Comparison of ENCODE assay signal across 18 mouse cellular contexts in the genomic region with DNA sequence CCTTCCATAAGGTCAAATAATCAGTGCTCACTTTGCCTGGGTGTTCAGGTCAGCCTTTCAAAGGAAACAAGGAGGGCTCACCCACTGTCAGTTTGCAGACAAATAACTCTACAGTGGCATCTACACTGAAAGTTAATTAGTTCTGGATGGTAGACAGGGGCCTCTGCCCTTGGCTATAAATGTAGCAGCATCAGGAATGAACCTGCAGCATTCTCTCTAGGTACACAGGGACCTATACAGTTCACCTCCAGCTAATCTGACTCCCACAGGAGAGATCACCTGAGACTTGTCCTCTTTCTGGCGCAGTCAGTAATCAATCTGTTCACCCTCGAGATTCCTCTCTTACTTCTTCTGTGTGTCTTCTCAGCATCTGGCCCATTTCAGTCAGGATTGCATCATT.
A peak's percentile ranks its signal among the peaks of the same experiment; 100 is the strongest.
DNase-seq lines count a peak whose midpoint lies in the region; ATAC-seq and TF ChIP-seq lines count a peak whose summit lies in the region.
"Had no signal": no experiment of that assay in that cellular context is flagged by ENCODE, and none has a peak within 500 bp of the region (broad histone marks: within the 10 kb centered on the region; RNA-seq: fewer than 3 reads in every experiment).

No protein-coding gene starts in this region.

- peak; percentile 7 for DNase-seq in hindbrain, postnatal 0 days (ENCODE audit: low spot score)
- no peak for DNase-seq in hindbrain, embryonic 10.5 days (ENCODE audit: low spot score)
- DNase-seq in kidney, postnatal 0 days (ENCODE audit: low spot score), result peak; percentile 44
- no peak for DNase-seq in kidney, postnatal 36 days
- peak; percentile 1 for DNase-seq in forelimb bud, embryonic 11.5 days (ENCODE audit: low read depth, low spot score)
- DNase-seq in layer of hippocampus, postnatal 10 days (ENCODE audit: low spot score in 2 of 2), result no peak
- DNase-seq: adrenal gland, adult 8-10 months; adrenal gland, postnatal 36 days; cerebellum, adult 2 months; cerebellum, postnatal 10 days; forebrain, postnatal 0 days; gastrocnemius, postnatal 36 days; heart, adult 11 months; heart, postnatal 36 days had no signal

- H3K4me3 ChIP-seq in hindbrain, postnatal 0 days (ENCODE audit: low read length), result no peak overlapping the region
- no peak overlapping the region for H3K4me3 ChIP-seq in hindbrain, embryonic 10.5 days
- no peak overlapping the region for H3K4me3 ChIP-seq in kidney, postnatal 0 days (replicated peaks; ENCODE audit: low read depth, low read length)
- H3K4me3 ChIP-seq: embryonic facial prominence, embryonic 12.5 days; forebrain, embryonic 13.5 days; heart, embryonic 13.5 days; intestine, embryonic 15.5 days had no signal

- WGBS in hindbrain, postnatal 0 days, result 78% methylated on average over 2 of the region's 2 CpGs
- whole genome bisulfite sequencing in hindbrain, embryonic 10.5 days, result 73% methylated on average over 2 of the region's 2 CpGs
- 40% methylated on average over 2 of the region's 2 CpGs for WGBS in kidney, postnatal 0 days

- no peaks in the 10 kb centered on the region for H3K36me3 ChIP-seq in hindbrain, postnatal 0 days (ENCODE audit: insufficient read depth, low read length)
- H3K36me3 ChIP-seq in hindbrain, embryonic 10.5 days, result no peaks in the 10 kb centered on the region
- no peaks in the 10 kb centered on the region for H3K36me3 ChIP-seq in kidney, postnatal 0 days (ENCODE audit: insufficient read depth, low read length)
- H3K36me3 ChIP-seq: embryonic facial prominence, embryonic 12.5 days; heart, embryonic 13.5 days; intestine, embryonic 15.5 days had no signal

- H3K4me2 ChIP-seq in hindbrain, postnatal 0 days (ENCODE audit: low read depth, low read length), result no peak overlapping the region
- H3K4me2 ChIP-seq in kidney, postnatal 0 days (ENCODE audit: low read length), result no peak overlapping the region
- H3K4me2 ChIP-seq: embryonic facial prominence, embryonic 12.5 days; forebrain, embryonic 13.5 days; heart, embryonic 13.5 days; intestine, embryonic 15.5 days had no signal

- H3K27ac ChIP-seq in hindbrain, postnatal 0 days, result no peak overlapping the region
- H3K27ac ChIP-seq in hindbrain, embryonic 10.5 days, result no peak overlapping the region
- H3K27ac ChIP-seq in kidney, postnatal 0 days, result no peak overlapping the region
- H3K27ac ChIP-seq: embryonic facial prominence, embryonic 12.5 days; forebrain, embryonic 13.5 days; heart, embryonic 13.5 days; intestine, embryonic 15.5 days had no signal

- no peaks in the 10 kb centered on the region for H3K9me3 ChIP-seq in hindbrain, postnatal 0 days (ENCODE audit: low read length)
- H3K9me3 ChIP-seq in hindbrain, embryonic 10.5 days, result no peaks in the 10 kb centered on the region
- H3K9me3 ChIP-seq in kidney, postnatal 0 days (replicated peaks; ENCODE audit: low read length), result no peaks in the 10 kb centered on the region
- H3K9me3 ChIP-seq: embryonic facial prominence, embryonic 12.5 days; forebrain, embryonic 13.5 days; heart, embryonic 13.5 days; intestine, embryonic 15.5 days had no signal

- no peaks in the 10 kb centered on the region for H3K4me1 ChIP-seq in hindbrain, postnatal 0 days (ENCODE audit: insufficient read depth, low read length)
- H3K4me1 ChIP-seq in hindbrain, embryonic 10.5 days (replicated peaks), result no peaks in the 10 kb centered on the region
- no peaks in the 10 kb centered on the region for H3K4me1 ChIP-seq in kidney, postnatal 0 days (replicated peaks; ENCODE audit: insufficient read depth, low read length)
- H3K4me1 ChIP-seq: forebrain, embryonic 13.5 days; heart, embryonic 13.5 days; intestine, embryonic 15.5 days had no signal

- ATAC-seq in hindbrain, postnatal 0 days, result 0 out of 2 replicates have a peak, but pooled peaks have one; percentile 43
- ATAC-seq in kidney, postnatal 0 days (replicated peaks; ENCODE audit: low FRiP score, low read depth), result no peak
- ATAC-seq: forebrain, embryonic 13.5 days; forebrain, postnatal 0 days; intestine, embryonic 15.5 days had no signal

- TF ChIP-seq CTCF in hindbrain, postnatal 0 days (IDR thresholded peaks at IDR 0.05; ENCODE audit: low read depth), result no peak
- TF ChIP-seq CTCF in kidney, postnatal 0 days (IDR thresholded peaks at IDR 0.05; ENCODE audit: low read depth), result no peak

- H3K9ac ChIP-seq in hindbrain, postnatal 0 days (replicated peaks; ENCODE audit: low read length), result no peak overlapping the region
- no peak overlapping the region for H3K9ac ChIP-seq in kidney, postnatal 0 days (ENCODE audit: low read depth, low read length)
- H3K9ac ChIP-seq: embryonic facial prominence, embryonic 12.5 days; forebrain, embryonic 13.5 days; forebrain, postnatal 0 days; heart, embryonic 13.5 days; intestine, embryonic 15.5 days had no signal

- no peaks in the 10 kb centered on the region for H3K27me3 ChIP-seq in hindbrain, postnatal 0 days (ENCODE audit: insufficient read depth, low read length)
- no peaks in the 10 kb centered on the region for H3K27me3 ChIP-seq in hindbrain, embryonic 10.5 days (ENCODE audit: insufficient read depth, poor library complexity, severe bottlenecking)
- no peaks in the 10 kb centered on the region for H3K27me3 ChIP-seq in kidney, postnatal 0 days (ENCODE audit: insufficient read depth, low read length)
- H3K27me3 ChIP-seq: embryonic facial prominence, embryonic 12.5 days; forebrain, embryonic 13.5 days; heart, embryonic 13.5 days; intestine, embryonic 15.5 days had no signal

Comparison
In these comparisons a context has a peak if more than half of its experiments do, and no peak if none do; other contexts are left out.
1. DNase-seq: peak in hindbrain, postnatal 0 days (single experiment), kidney, postnatal 0 days (single experiment) and forelimb bud, embryonic 11.5 days (single experiment); none in hindbrain, embryonic 10.5 days (single experiment), kidney, postnatal 36 days (0 of 2) and layer of hippocampus, postnatal 10 days (0 of 2).